ENCODE assay signal across 21 mouse cellular contexts in genomic region chr3:8747201-8747600, GRCm38 (mm10).
DNase-seq lines count a peak whose midpoint lies in the region; ATAC-seq and TF ChIP-seq lines count a peak whose summit lies in the region.
"Had no signal": no experiment of that assay in that cellular context is flagged by ENCODE, and none has a peak within 500 bp of the region (broad histone marks: within the 10 kb centered on the region; RNA-seq: fewer than 3 reads in every experiment).

No protein-coding gene starts in this region.

- H3K4me3 ChIP-seq in stomach, embryonic 15.5 days (replicated peaks) = no peak overlapping the region
- no peak overlapping the region for H3K4me3 ChIP-seq in stomach, postnatal 0 days (ENCODE audit: low read depth, low read length)
- no peak overlapping the region for H3K4me3 ChIP-seq in liver, embryonic 15.5 days (replicated peaks)
- H3K4me3 ChIP-seq: embryonic facial prominence, embryonic 12.5 days; forebrain, embryonic 13.5 days; gastrocnemius, adult 2 months; heart, embryonic 13.5 days; hindbrain, embryonic 12.5 days; limb, embryonic 13.5 days; lung, embryonic 15.5 days; midbrain, embryonic 15.5 days had no signal

- H3K27me3 ChIP-seq in stomach, embryonic 15.5 days (replicated peaks) = no peaks in the 10 kb centered on the region
- no peaks in the 10 kb centered on the region for H3K27me3 ChIP-seq in stomach, postnatal 0 days (ENCODE audit: control insufficient read depth, insufficient read depth, low read length)
- H3K27me3 ChIP-seq in liver, embryonic 15.5 days = no peaks in the 10 kb centered on the region
- H3K27me3 ChIP-seq: embryonic facial prominence, embryonic 12.5 days; forebrain, embryonic 13.5 days; hindbrain, embryonic 12.5 days; limb, embryonic 13.5 days; lung, embryonic 15.5 days; midbrain, embryonic 15.5 days had no signal

- TF ChIP-seq CTCF in stomach, postnatal 0 days (IDR thresholded peaks at IDR 0.05; ENCODE audit: low read depth) = no peak

- no peak overlapping the region for H3K27ac ChIP-seq in stomach, embryonic 15.5 days
- no peak overlapping the region for H3K27ac ChIP-seq in stomach, postnatal 0 days (replicated peaks)
- peak overlapping the region; percentile 68 for H3K27ac ChIP-seq in liver, embryonic 15.5 days (replicated peaks)
- H3K27ac ChIP-seq: embryonic facial prominence, embryonic 12.5 days; forebrain, embryonic 13.5 days; gastrocnemius, adult 2 months; heart, embryonic 13.5 days; hindbrain, embryonic 12.5 days; limb, embryonic 13.5 days; lung, embryonic 15.5 days; midbrain, embryonic 15.5 days had no signal

- ATAC-seq in stomach, embryonic 15.5 days (ENCODE audit: insufficient read depth, low FRiP score, low read depth) = peak; percentile 35; the same call in 1 of the 2 replicates
- no peak for ATAC-seq in stomach, postnatal 0 days (ENCODE audit: low FRiP score, low TSS enrichment)
- ATAC-seq in liver, embryonic 15.5 days (ENCODE audit: insufficient read depth) = peak; percentile 91
- ATAC-seq: forebrain, embryonic 13.5 days; intestine, postnatal 0 days; midbrain, embryonic 15.5 days had no signal

- no peaks in the 10 kb centered on the region for H3K36me3 ChIP-seq in stomach, embryonic 15.5 days
- H3K36me3 ChIP-seq in stomach, postnatal 0 days (ENCODE audit: control insufficient read depth, insufficient read depth, low read length) = no peaks in the 10 kb centered on the region
- no peaks in the 10 kb centered on the region for H3K36me3 ChIP-seq in liver, embryonic 15.5 days (replicated peaks)
- H3K36me3 ChIP-seq: embryonic facial prominence, embryonic 12.5 days; heart, embryonic 13.5 days; hindbrain, embryonic 12.5 days; limb, embryonic 13.5 days; lung, embryonic 15.5 days; midbrain, embryonic 15.5 days had no signal

- no peak overlapping the region for H3K9ac ChIP-seq in stomach, embryonic 15.5 days
- H3K9ac ChIP-seq in stomach, postnatal 0 days (ENCODE audit: low read length) = no peak overlapping the region
- 0 out of 2 replicates have a peak overlapping the region, but pooled peaks have one; percentile 2 for H3K9ac ChIP-seq in liver, embryonic 15.5 days
- H3K9ac ChIP-seq: embryonic facial prominence, embryonic 12.5 days; forebrain, embryonic 13.5 days; heart, embryonic 13.5 days; hindbrain, embryonic 12.5 days; limb, embryonic 13.5 days; lung, embryonic 15.5 days; midbrain, embryonic 15.5 days had no signal

- H3K9me3 ChIP-seq in stomach, embryonic 15.5 days = no peaks in the 10 kb centered on the region
- no peaks in the 10 kb centered on the region for H3K9me3 ChIP-seq in stomach, postnatal 0 days (ENCODE audit: control insufficient read depth, low read length)
- H3K9me3 ChIP-seq in liver, embryonic 15.5 days (replicated peaks) = no peaks in the 10 kb centered on the region
- H3K9me3 ChIP-seq: embryonic facial prominence, embryonic 12.5 days; forebrain, embryonic 13.5 days; heart, embryonic 13.5 days; hindbrain, embryonic 12.5 days; limb, embryonic 13.5 days; lung, embryonic 15.5 days; midbrain, embryonic 15.5 days had no signal

- TF ChIP-seq EP300 in stomach, postnatal 0 days (optimal IDR thresholded peaks at IDR 0.05) = no peak

- 75% methylated on average over 4 of the region's 4 CpGs for WGBS in stomach, embryonic 15.5 days
- 83% methylated on average over 4 of the region's 4 CpGs for WGBS in stomach, postnatal 0 days
- WGBS in liver, embryonic 15.5 days (ENCODE audit: insufficient replicate concordance) = 14% methylated on average over 4 of the region's 4 CpGs

- no peak for DNase-seq in stomach, postnatal 0 days (ENCODE audit: low spot score)
- DNase-seq in liver = peak; percentile 58
- no peak for DNase-seq in cerebellum, adult 11 months
- DNase-seq in layer of hippocampus, postnatal 36 days = no peak
- DNase-seq in adipocyte (ENCODE audit: low spot score) = no peak
- DNase-seq: adrenal gland, postnatal 10 days; cerebellum, postnatal 10 days; gastrocnemius, adult 2 months; kidney, postnatal 36 days; lung, postnatal 36 days; right cerebral cortex, adult 18-20 months had no signal

- H3K4me1 ChIP-seq in stomach, embryonic 15.5 days = no peaks in the 10 kb centered on the region
- no peaks in the 10 kb centered on the region for H3K4me1 ChIP-seq in stomach, postnatal 0 days (replicated peaks; ENCODE audit: control insufficient read depth, insufficient read depth)
- peaks cover 26% of the 10 kb centered on the region for H3K4me1 ChIP-seq in liver, embryonic 15.5 days (replicated peaks)
- H3K4me1 ChIP-seq: embryonic facial prominence, embryonic 12.5 days; forebrain, embryonic 13.5 days; hindbrain, embryonic 12.5 days; limb, embryonic 13.5 days; lung, embryonic 15.5 days; midbrain, embryonic 15.5 days had no signal

- H3K4me2 ChIP-seq in stomach, embryonic 15.5 days = no peak overlapping the region
- H3K4me2 ChIP-seq in stomach, postnatal 0 days (replicated peaks; ENCODE audit: low read depth) = no peak overlapping the region
- 0 out of 2 replicates have a peak overlapping the region, but pooled peaks have one; percentile 13 for H3K4me2 ChIP-seq in liver, embryonic 15.5 days
- H3K4me2 ChIP-seq: embryonic facial prominence, embryonic 12.5 days; forebrain, embryonic 13.5 days; heart, embryonic 13.5 days; hindbrain, embryonic 12.5 days; limb, embryonic 13.5 days; lung, embryonic 15.5 days; midbrain, embryonic 15.5 days had no signal
